Mouse (Mus musculus) urinary bladder, postnatal 10 days (tissue): ENCODE data around the gene Gm27179.
"Not testable (repeated sequence)": the region's sequence is repeated elsewhere in the genome, so short reads cannot be mapped to it uniquely, and the experiment has no call there.

Source experiments
- DNase-seq: peaks from one replicate; pipeline ENCODE4 v3.0.0; 2022; ENCODE audit warnings: low spot score

Gm27179 gene

GRCm38 (mm10) chr14:69512449-69512848 lies at the start of gene Gm27179:
Gene Gm27179, minus strand, starts transcription at chr14:69512549.
- DNase-seq = not testable (repeated sequence)

DNA sequence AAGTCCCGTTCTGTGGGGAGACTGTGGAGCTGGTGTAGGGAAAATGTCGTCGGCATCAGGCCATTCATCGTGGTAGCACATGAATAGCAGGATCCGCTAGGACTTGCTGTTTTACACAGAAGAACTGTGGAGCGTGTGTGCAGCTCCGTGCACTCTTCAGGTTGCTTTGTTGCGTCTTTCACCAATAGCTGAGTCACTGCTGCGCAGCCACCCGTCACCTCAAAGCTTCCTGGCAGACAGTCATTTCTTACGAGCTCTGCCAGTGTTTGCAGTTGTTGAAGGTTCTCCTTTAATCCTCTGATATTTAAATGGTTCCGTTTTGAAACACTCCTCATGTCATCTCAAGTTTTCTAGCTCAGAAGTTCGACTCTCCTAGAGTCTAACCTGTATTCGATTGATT lies 45.2 kb upstream of the Gm27179 start:
- DNase-seq = not testable (repeated sequence)

DNA sequence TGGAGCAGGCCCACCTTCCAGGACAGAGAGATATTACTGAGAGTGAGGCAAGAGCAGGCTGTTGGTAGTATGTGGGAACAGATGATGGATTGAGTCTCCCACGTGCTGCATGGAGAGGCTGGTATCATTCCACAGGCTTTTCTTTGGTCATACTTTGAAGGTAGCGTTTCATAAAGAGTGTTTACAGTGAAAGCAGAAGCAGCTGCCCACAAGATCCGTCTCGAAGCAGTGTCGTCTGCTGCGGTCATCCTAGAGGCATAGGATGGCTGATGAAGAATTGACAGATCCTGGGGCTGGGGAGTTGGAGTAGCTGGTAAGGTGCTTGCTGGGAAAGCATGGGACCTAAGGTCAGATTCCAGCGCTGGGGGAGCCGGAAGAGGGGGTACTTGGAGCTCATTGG lies 44.5 kb upstream of the Gm27179 start:
- not testable (repeated sequence) for DNase-seq

GRCm38 (mm10) chr14:69555110-69555831 lies 42.9 kb upstream of the Gm27179 start, which contains the start of gene Entpd4b:
Gene Entpd4b, plus strand, starts transcription at chr14:69555424.
- DNase-seq = not testable (repeated sequence)

DNA sequence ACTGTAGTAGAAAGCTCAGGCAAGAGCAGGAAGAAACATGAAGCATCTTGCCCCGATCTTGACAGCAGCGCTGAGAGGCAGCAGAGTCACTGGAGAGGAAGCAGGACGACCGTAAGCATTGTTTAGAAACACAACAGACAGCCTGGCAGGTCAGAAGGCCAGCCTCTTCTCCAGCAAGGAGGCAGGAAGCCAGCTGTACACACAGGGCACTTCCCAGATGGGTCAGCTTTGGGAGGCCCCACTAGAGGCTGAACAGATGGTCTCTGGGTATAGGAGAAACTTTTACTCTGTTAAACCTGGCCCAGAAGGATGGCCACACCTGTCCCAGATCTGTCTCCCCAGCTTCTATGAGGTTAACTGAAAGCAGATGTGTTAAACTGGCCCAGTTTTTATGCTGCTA lies 35.0 kb upstream of the Gm27179 start:
- not testable (repeated sequence) for DNase-seq

DNA sequence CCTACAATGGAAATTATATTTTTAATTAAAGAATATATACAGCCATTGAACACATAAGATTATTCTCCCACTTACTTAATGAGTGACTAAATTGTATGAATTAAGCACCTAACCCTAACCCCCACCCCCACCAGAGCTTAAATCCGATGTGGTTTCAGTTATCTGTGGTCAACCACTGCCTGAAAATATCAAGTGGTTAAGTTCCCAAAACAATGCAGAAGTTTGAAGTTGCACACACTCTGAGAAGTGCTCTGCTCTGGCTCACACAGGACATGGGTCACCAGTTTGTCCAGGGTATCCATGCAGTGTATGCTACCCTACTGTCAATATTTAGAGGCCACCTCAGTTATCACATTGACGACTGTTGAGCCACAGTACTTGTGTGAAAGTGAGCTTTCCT lies 32.7 kb upstream of the Gm27179 start:
- not testable (repeated sequence) for DNase-seq

DNA sequence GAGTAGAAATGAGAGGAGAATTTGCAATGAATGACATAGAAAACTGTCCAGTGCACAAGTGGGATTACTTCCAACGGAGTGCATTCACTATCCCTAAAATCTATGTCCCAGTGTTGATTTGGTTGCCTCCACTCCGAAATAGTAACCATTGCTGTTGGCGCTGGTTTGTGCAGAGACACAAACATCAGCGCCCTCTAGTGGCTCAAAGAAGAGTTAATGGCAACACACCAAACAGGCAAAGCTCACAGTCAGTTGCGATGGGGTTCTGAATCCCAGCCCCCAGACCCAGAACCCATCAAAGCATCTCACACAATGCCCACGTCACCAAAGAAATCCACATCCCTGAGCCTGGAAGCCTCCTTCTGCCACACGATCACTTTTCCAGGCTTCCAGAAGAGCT lies 31.7 kb upstream of the Gm27179 start:
- not testable (repeated sequence) for DNase-seq

DNA sequence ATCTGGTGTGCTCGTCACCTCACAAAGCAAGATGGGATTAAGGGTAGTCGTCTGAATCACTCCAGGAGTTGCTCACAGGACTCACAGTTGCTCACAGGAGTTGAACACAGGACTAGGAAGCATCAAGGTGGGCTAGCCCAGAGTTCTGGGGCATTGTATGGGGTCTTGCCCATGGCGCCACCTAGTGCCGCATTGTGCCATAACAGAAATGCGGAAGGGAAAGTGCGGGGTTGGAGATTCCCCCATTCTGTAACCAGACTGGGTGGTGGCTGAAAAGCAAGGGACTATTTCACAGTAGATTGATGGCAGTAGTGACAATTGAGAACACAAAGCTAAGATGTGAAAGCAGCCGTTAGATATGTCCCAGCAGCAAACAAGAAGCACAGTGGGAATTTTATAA lies 30.3 kb upstream of the Gm27179 start:
- not testable (repeated sequence) for DNase-seq

DNA sequence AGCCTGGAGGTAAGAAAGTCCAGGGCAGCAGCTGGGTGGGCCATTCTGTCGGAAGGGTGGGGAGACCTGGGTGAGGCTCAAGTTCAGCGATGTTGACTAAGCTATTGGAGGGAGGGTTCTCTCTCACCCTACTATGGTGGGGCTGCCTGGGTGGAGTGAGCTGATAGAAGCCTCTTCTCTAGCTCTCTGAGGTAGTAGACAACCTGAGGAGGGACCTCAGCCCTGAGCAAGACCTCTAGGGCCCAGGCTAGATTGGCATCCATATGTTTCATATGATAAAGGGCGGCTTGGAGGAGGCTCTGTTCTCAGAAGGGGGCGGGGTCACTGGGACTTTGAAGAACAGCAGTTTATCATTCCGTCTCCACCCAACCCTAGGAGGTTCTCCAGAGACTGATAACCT lies 27.8 kb upstream of the Gm27179 start:
- DNase-seq = not testable (repeated sequence)

DNA sequence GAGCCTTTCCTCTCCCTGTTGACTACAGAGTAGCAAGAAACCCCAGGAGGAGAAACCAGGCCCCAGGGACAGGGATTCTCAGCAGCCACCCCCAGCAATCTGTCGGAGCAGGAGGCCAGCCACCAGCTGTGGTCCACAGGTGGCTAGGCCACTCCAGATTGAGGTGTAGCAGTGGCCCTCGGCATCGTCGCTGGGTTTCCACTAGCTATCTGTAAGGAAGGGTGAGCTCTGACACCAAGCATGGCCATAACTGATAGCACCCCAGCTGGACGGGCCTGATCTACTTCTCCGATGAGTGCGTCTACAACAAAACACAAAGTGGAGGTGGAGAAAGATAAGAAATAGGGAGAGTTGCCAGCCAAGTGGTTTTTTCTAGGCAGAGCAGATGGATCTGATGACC lies 24.2 kb upstream of the Gm27179 start:
- not testable (repeated sequence) for DNase-seq

- DNase-seq = not testable (repeated sequence)
These were observed 13.9 kb upstream of the Gm27179 start for GRCm38 (mm10) chr14:69526202-69526601.

- DNase-seq = not testable (repeated sequence)
These were observed 10.7 kb upstream of the Gm27179 start for GRCm38 (mm10) chr14:69523001-69523400.

DNA sequence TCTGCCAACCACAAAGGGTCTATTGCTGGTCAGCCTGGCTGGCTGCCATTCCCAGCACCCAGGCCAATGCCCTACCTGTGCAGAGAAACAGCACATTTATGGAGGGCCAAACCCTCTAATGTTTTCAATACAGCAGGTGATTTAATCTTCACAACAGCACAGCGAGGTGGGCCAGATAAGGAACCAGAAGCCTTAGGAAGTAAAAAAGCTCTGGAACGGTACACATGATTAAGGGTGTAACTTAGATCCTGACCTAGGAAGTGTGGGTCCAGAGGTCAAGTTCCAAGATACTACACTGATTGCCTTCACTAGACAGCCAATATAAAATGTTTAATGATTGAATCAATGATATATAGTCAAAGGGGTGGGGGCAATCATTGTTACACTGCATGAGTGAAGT lies 8.5 kb upstream of the Gm27179 start:
- DNase-seq = not testable (repeated sequence)

- not testable (repeated sequence) for DNase-seq
These were observed 5.3 kb downstream of the Gm27179 start for GRCm38 (mm10) chr14:69507000-69507399.

DNA sequence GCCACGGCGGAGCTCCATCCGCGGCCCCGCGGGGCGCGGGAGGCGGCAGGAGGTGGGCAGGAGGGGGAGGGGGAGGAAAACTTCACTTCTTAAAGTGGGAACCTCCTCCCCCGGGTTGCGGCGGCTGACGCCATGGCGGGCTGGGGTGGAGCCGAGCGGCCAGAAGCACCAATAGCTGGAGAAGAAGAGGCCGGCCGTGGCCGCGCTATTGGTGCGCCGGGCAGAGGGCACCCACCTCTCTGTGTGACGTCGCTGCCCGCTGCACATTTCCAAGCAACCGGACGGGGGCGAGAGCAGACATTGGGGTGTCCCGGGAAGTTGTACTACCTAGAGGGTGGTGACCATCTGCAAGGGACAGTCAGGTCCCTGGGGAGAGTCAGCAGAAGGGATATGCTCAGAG lies 9.2 kb downstream of the Gm27179 start, which contains the start of gene Gm16867:
Gm16867 (minus strand) TSS at position 189 of the 400 bp plus-strand sequence.
- DNase-seq = not testable (repeated sequence)

DNA sequence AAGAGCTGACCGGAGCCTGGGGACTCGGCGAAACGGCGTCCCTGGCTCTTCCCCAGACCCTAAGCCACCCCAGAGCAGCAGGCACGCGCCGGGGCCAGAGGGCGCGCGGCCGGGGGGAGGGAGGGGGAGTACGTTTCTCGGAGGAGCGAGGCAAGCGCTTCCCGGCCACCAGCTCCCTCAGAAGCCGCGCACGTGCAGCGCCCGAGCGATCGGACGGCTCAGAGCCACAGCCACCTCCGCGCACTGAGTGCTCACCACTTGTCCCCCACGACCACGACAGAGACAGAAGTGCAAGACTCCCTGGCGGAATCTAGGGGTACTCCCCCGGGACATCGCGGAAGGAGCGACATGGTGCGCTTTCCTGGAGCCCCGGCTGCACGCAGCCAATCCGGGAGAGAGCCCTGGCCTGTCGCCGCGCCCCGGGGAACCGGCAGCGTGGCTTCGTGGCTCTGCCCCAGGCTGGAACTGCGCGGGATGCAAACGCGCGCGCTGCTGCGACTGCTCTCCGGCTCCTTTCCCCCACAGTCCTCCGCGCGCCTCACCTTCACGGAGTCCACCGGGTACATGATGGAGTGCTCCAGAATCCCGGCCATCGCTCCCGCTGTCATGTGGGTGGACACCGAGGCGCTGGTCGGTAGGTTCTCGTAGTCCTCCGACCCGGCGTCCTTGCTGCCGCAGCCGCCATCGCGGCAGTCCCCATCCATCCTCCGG lies 9.8 kb downstream of the Gm27179 start:
- not testable (repeated sequence) for DNase-seq

- DNase-seq = not testable (repeated sequence)
These were observed 16.1 kb downstream of the Gm27179 start for GRCm38 (mm10) chr14:69496259-69496658.

DNA sequence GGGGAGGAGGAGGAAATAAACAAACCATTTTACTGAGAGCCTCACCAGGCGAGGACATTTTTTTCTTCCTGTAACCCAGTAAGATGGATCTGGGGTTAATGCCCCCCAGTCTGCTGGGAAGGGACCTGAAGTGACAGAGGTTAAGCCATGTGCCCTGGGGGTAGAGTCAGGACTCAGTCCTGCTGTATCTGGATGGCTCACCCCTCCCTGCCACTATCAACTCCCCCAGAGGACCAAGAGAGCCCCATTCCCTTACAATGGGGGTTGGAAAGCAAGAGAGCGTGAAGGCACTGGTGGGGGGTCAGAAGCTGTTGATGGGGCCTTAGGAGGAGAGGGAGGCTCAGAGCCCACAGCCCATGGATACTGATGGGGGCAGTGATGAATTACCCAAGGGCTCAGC lies 17.4 kb downstream of the Gm27179 start:
- DNase-seq = not testable (repeated sequence)

DNA sequence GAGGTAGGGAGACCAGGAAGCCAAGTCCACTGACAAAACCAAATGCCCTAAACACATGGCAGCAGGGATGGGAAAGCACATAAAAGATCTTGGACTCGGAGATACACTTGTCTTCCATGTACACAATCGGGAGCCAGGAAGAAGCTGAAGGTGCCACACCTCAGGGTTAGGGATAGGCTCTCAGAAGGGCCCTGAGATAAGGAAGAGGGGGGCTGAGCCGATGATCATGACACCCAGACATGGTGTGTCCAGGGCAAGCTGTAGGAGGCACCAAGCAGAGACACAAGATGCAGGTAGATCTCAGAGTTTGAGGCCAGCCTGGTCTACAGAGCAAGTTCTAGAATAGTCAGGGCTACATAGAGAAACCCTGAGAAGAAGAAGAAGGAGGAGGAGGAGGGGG lies 17.8 kb downstream of the Gm27179 start:
- not testable (repeated sequence) for DNase-seq

DNA sequence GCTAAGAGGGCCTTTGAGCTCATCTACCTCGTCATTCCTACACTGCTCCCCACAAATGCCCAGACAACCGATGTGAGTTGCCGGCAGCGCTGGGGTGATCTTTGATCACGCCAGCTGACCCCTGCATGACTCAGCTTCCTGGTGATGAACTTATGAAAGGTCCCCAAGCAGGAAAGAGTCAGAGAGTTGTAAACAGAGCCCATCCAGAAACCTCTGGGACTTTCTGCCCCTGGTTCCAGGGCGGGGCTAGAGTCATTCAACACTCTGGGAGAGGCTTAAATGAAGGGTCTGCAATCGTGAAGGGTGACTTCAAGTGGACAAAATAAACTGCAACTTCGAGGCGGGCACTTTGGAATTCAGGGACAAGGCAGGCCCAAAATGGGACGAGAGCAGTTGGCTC lies 24.3 kb downstream of the Gm27179 start:
- not testable (repeated sequence) for DNase-seq

GRCm38 (mm10) chr14:69485466-69486135 lies 26.7 kb downstream of the Gm27179 start:
- DNase-seq = not testable (repeated sequence)

- DNase-seq = not testable (repeated sequence)
These were observed 38.3 kb downstream of the Gm27179 start for GRCm38 (mm10) chr14:69473941-69474646.
